Mouse (Mus musculus) gonadal fat pad, adult 2 months (tissue): ENCODE results near the gene Oasl1. TPM values are rescaled to one million over a fixed set of nuclear protein-coding genes. Genes with fewer than 3 reads are reported as not detected.

Experiments
- DNase-seq: peaks from one replicate; pipeline ENCODE4 v3.0.0-alpha.2; 2012; ENCODE audit warnings: low read depth
- polyA plus RNA-seq: library from polyadenylated mRNA; depleted of rRNA; stranded (reverse); fragments of >200 nt; gene quantifications from 2 replicates; pipeline ENCODE4 v1.2.3, GENCODE M21; 2012; rRNA removed

Gene Oasl1
- polyA plus RNA-seq, 1 experiment: 1.9 TPM

DNA sequence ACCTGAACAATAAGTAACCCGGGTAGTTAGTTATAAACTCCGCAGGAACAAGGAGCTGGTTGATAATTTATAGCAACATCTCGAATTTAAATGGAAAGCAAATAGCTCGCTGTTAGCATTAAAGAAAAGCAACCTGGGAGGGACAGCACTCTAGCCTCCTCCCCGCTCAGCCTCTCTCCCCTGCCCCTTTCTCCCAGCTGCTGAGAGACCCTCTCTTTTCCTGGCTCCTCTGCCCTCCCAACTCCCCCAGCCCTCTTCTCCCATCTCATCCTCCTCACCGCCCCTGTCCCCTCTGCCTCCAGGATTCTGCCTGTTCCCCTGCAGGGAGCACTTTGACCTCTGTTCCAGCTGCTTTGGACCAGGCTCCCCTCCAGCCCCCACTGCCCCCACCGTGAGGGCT, 45.6 kb downstream of the Oasl1 start:
- no peak for DNase-seq

- no peak for DNase-seq
Measured at GRCm38 (mm10) chr5:114969064-114969463, 46.0 kb downstream of the Oasl1 start.

DNA sequence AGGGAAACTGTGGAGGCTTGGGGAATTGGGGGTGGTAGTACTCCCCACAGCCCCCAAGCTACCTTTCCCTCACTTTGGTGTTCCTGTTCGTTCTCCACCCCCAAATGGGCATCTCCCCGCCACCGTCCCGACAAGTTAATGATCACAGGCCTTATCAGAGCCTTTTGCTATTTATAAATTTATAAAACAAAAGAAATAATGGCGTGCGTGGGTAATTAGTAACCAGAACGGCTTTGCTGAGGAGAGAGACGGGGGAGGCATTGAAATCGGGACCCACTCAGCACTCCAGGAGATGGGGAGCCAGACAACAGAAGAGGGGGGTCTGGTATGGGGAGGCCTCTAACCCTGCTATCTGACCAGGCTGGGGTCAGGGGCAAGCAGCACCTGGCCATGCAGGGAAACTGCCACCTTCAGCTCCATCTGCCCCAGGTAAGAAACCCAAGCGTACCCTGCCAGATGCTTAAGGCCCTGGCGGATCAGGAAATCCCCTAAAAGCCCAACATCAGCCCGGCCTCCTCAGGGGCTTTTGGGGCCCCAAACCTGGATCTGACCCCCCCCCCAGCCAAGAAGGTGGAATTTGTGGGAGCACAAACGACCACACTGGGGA, 46.7 kb downstream of the Oasl1 start:
- no peak for DNase-seq

GRCm38 (mm10) chr5:114970824-114971227, 47.8 kb downstream of the Oasl1 start, which contains the start of gene Hnf1a:
Gene Hnf1a, minus strand, starts transcription at chr5:114971094.
- no peak for DNase-seq

DNA sequence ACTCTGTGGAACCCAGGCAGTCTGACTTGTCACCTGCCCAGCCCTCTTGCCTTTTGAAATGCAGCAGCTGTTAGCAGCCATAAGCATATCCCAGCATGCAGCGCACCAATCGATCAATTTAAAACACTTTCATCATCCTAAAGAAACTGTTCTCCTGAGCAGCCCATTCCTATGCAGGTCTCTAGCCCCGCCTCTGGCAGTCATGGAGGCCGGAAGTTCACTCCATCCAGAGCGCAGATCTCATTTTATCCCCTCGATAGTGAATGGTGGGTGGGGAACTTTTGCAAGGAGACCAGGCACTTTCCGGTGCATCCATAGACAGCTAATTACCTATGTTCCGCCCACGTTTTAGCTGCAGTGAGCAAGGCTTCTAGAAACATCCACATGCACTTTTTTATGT, 49.2 kb downstream of the Oasl1 start:
- no peak for DNase-seq

DNA sequence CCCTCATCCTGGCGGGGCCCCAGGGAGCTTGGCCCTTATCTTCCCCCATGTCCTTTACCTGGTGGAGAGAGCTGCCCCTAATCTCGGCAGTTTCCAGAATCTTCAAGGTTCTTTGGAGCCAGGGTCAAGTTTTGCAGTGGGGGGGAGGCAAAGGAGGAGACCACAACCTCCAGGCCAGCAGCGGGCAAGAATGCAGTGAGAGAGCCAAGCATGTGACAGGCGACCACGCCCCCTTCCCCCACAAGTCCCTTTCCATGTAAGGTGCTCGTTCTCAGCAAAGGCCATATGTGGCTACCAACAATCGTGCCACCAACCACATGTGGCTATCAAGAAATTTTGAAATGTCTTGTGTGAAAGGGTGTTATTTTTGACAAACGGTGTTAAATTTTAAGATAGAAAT, 50.1 kb downstream of the Oasl1 start:
- no peak for DNase-seq

DNA sequence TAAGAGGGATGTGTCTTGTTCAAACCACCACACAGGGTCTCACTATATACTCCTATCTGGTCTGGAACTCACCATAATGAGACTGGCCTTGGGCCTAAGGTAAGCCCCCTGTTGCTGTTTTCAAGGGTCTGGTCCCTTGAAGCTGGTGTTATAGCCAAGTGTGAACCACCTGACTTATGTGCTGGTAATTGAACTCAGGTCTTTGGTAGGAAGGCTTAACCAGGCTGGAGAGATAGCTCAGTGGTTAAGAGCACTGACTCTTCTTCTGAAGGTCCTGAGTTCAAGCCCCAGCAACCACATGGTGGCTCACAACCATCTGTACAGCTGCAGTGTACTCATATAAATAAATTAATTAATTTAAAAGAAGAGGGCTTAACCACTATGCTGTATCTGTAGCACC, 53.9 kb downstream of the Oasl1 start:
- no peak for DNase-seq

DNA sequence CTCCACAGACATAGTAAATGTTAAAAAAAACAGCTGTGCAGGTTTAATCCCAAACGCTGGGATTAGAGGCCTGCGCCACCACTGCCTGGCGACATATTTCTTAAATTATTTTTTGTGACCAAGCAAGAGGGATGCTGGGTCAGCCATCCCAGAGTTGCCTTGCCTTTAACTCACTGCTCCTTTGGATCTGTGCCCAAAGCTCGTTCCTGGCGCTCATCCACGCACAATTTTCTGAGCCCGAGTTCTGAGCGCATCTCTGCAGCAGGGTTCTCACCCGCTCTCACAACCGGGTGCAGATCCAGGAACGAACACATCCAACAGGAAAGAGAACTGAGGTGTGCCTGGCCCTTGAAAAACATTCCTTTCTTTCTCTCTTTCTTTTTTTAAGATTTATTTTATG, 55.4 kb downstream of the Oasl1 start:
- DNase-seq: no peak

- DNase-seq: no peak
Measured at GRCm38 (mm10) chr5:114978888-114979249, 55.8 kb downstream of the Oasl1 start.

DNA sequence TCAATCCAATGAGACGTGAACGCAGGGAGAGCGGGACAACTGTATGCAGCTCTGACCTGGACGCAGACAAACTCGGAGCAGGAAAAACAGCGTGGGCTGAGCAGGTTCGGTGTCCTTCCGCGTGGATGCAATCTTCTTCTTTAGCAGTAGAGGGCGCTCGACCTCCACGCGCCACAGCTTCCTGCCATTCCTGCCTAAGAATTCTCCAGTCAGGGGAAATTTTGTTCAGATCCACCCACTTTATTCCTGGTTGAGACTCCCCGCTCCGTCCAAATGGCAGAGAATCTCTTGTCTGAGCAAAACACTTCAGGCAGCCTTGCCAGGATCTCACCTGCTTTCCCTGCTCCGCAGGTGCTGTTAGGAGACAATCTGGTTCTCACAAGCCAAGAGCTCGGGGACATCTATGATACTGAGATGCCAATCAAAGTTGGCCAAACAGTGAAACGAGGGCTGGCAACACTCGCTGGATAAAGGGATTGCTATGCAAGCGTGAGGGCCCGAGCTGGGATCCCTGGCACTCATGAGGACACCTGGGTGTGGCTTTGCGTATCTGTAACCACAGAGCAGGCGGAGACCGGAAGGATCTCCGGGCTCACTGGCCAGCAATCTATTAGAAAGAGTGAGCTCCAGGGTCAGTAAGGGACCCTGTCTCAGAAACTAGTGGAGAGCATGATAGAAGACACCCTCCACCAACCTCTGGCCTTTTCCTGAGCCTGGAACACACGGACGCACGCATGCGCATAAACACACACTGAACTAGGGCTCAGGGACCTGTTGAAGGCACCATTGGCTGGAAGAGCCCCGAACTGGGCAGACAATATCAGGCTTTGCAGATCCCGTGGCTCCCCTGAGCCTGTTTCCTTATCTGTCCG, 56.4 kb downstream of the Oasl1 start:
- DNase-seq: peak; percentile 89

DNA sequence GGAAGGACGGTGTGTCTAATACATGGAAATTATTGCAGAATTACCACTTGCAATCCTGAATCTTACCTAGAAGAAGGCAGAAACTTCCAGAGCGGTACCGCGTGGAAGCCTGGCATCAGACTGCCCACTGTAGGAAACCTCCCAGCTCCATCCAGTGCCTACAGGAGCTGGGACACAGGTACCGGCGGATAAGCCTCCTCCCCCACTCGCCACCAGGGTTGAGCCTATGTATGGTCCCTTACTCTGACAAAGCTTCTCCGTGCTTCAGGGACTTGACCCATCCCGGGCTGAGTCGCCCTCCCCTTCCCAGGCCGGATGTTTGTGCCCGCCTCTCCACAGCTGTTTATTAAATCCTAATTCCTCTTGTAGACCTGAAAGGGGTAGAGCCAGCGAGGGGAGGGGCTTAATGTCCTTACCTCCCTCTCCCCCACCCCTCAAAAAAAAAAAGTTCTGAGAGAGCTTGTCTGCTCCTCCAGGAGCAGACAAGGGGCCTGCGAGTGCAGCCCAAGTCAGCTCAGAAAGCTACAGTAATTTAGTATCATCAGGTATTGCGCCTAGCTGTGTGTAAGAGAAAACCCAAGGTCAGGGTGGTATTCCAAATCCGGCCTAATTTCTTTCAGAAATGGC, 57.2 kb downstream of the Oasl1 start:
- no peak for DNase-seq

DNA sequence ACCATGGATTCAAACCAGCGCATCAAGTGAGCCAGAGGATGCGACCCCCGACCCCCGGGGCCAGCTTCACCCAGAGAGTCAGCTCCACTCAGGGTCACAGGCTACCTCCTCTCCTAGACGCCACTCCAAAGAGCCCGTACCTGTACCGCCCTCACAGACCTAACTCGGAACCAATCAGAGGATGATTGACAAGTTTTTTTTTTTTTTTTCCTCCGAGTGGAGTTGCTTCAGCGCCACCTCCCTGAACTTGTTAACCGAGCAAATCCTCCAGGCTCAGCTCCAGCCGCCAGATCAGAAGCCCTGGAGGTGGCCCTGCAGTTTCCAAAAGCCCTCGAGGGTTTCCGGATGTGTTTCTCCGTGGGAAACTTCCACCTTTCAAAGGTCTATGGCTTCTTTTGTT, 59.0 kb downstream of the Oasl1 start:
- no peak for DNase-seq

GRCm38 (mm10) chr5:114985074-114985473, 62.0 kb downstream of the Oasl1 start:
- DNase-seq: no peak

Other genes with a start within 250 kb of the Oasl1 start
- gene Gltp, start 232.3 kb upstream of the Oasl1 start, polyA plus RNA-seq: 118 TPM in 2 replicates
- gene Tchp, start 215.5 kb upstream of the Oasl1 start, polyA plus RNA-seq: 11.4 and 11.7 TPM in 2 replicates
- 50.3 and 56.1 TPM in 2 replicates for gene Ankrd13a, start 148.6 kb upstream of the Oasl1 start, polyA plus RNA-seq
- 34.7 and 38.7 TPM in 2 replicates for gene Git2, start 147.7 kb upstream of the Oasl1 start, polyA plus RNA-seq
- 172 and 286 TPM in 2 replicates for gene 1500011B03Rik, start 99.8 kb upstream of the Oasl1 start, polyA plus RNA-seq
- not detected in 2 replicates for gene 4930519G04Rik, start 69.6 kb upstream of the Oasl1 start, polyA plus RNA-seq
- not detected in 2 replicates for gene Gm9936, start 64.6 kb upstream of the Oasl1 start, polyA plus RNA-seq
- gene Oasl2, start 26.3 kb upstream of the Oasl1 start, polyA plus RNA-seq: 9.2 and 10.1 TPM in 2 replicates
- gene 2210016L21Rik, start 18.9 kb downstream of the Oasl1 start, polyA plus RNA-seq: 21.0 and 27.0 TPM in 2 replicates
- gene Hnf1a, start 47.9 kb downstream of the Oasl1 start, polyA plus RNA-seq: 0.18 and 0.55 TPM in 2 replicates
- 55.5 and 57.5 TPM in 2 replicates for gene Sppl3, start 87.9 kb downstream of the Oasl1 start, polyA plus RNA-seq
- gene Gm10401, start 175.1 kb downstream of the Oasl1 start, polyA plus RNA-seq: 0.30 TPM in 1 of 2 replicates, not detected in the other
- 107 and 151 TPM in 2 replicates for gene Acads, start 196.1 kb downstream of the Oasl1 start, polyA plus RNA-seq
- gene Unc119b, start 211.7 kb downstream of the Oasl1 start, polyA plus RNA-seq: 78.3 and 91.3 TPM in 2 replicates
- 138 and 166 TPM in 2 replicates for gene Mlec, start 234.9 kb downstream of the Oasl1 start, polyA plus RNA-seq